Mouse (Mus musculus): ENCODE data around the gene Mprip.
A peak's percentile ranks its signal among the peaks of the same experiment; 100 is the strongest.
"Not testable (repeated sequence)": the region's sequence is repeated elsewhere in the genome, so short reads cannot be mapped to it uniquely, and the experiment has no call there.

Gene Mprip

DNA sequence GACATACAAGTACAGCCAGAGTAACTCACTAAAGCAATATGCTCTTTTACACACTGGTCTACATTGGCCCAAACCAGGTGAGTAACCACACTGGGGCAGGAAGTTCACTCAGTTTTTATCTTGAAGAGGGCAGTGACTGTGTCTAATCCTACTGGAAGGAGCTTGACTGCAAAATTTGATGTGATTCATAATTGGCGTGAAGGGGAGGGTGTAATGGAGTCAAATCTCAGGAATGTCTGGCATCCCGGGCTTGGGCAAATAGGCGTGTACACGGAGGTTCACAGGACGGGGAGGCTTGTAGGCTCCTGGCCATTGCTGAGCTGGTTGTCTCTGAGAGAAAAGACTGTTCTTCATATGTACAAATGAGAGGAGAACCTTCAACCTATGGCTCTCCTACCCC, 5.8 kb upstream of the Mprip start:
- DNase-seq = peak; percentile 78

DNA sequence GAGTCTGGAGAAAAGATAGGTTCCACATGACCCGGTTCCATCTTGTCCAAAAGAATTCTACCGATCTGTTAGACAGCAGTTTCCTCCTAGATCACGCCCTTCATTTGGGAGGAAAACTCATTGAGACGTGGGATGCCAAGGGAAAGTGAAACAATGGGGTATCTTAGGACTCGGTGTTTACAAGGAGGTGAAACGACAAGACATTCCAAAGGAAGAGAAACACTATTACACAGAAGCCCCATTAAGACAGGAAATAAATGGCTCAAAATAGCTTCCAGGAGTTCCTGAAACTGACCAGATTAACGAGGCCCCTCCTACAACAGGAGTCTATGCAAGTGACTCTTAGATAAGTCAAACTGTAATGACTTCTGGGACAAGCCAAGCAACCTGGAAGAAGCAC, 5.1 kb upstream of the Mprip start:
- DNase-seq = peak; percentile 58

DNA sequence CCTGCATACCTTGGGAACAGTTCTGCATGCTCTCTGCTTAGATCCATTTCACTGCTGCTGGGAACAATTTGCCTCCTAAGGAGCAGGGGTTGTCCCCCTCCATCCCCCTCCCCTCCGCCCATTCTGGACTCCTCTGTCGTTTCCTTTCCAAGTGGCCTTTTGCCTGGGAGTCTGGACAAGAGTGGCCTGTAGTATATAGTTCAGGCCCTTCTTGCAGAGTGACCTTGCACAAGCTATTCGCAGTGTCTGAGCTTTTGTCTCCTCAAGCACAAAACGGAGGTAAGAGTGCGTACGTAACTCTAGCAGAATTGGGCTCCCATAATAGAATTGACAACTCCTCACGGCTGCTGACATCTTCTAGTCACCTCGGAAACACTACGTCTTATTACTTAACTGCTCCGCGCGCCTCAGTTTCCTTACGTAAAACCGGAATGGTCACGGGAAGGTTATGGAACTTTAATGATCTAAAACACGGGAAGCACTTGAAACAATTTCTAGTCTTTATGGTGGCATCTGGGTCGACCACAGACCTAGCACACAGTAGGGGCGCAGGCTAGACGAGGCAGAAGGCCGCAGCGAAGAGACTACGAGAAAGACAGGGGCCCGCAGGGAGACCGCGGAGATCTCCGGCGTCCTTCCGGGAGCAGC, 620 bp downstream of the Mprip start:
- no peak for DNase-seq

DNA sequence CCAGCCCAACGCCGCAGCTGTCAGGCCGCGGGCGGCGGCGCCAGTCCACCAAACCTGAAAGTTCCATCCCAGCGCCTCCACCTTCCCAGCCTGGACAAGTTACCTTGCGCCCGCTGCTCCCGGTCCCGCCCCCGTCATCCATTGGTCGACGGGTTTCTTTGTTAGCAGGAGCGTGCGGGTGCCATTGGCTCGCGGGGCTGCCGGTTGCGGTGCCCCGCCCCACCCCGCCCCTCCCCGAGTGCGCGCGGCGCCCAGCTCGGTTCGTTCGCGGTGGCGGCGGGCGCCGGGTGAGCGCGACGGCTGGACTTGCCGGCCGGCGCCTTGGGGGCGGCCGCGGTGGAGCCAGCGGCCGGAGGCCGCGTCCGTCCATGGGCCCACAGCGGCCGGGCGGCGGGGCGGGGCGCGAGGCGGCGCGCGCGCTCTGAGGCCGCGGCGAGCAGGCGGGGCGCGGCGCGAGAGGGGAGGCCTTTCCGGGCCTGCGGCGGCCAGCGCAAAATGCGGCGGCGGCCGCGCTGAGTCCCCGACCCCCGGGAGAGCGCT, 1.2 kb downstream of the Mprip start:
- DNase-seq = peak; percentile 98

DNA sequence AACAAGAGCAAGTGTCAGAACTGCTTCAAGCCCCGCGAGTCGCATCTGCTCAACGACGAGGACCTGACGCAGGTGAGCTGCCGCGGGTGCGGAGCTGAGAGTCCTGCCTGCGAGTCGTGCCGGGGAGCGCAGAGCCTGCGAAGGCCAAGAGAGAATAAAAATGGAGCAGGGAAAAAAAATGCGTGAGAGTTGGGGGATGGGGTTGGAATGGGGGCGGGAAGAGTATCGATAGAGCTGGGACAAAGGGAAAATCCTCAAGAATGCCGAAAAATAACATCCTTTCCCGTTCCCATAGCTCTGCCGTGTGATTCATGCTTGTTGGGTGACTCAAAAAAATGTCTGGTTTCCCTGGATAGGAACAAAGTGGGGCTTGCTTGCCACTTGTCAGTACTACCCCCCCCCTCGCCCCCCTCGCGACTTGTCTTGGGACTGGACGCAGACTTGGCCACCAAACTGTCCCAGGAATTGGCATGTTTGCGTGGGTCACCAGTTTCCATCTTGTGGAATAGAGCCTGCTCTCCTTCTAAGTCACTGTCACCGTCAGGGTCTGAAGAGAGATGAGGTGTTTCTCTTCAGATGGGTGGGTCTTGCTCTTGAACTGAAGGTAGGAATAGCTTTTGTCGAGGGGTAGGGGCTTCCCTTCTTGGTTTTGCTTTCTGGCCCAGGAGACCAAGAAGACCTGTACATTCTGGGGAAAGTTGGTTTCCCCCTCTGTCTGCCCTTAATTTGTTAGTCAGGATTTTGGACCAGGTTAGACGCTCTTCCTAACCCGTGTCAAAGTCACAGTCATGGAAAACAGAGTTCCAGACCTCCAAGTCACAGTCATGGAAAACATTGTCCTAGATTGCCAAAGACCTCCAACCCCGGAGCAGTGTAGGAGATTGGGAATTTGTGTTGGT, 2.0 kb downstream of the Mprip start:
- no peak for DNase-seq

DNA sequence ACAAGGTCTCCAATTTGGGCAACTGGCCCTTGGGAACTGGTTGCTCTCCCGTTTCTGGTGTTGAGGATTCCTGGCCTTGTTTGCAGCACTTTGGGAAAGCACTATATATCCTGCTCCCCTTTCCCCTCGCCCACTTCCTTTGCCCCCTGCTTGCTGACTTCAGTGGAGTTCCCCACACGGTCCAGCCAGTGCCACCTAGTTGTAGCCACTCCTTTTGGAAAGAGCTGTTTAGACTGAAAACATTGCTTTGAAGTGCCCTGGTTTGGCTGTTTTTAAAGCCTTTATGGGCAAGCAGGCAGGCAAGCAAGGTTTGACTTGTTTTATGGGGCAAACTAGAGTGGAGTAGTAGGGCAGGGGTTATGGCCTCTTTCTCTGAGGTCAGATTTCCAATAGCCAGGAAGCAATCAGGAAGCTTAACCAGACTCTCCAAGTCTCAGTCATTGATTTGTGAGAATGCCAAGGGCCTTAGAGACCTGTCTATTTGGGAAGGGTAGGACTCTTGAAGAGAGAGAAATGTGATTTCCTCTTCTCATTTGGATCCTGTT, 2.7 kb downstream of the Mprip start:
- no peak for DNase-seq

DNA sequence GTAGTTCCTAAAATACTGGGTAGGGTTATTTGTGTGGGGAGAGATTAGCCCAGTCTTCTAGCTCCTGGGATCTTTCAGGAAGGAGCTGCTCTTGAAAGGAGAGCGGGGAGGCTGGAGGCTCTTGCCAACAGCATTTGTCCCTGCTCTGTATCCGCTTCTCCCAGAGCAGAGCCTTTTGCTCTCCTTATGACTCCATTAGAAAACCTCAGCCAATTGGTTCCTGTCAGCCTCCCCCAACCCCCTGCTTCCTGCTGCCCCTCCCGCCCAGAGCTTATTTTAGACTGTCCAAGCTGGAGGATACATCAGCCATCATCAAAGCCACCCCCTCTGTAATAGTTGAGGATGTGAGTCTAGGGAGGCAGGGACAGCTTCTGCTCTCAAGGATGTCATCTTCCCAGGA, 3.7 kb downstream of the Mprip start:
- peak; percentile 82 for DNase-seq

DNA sequence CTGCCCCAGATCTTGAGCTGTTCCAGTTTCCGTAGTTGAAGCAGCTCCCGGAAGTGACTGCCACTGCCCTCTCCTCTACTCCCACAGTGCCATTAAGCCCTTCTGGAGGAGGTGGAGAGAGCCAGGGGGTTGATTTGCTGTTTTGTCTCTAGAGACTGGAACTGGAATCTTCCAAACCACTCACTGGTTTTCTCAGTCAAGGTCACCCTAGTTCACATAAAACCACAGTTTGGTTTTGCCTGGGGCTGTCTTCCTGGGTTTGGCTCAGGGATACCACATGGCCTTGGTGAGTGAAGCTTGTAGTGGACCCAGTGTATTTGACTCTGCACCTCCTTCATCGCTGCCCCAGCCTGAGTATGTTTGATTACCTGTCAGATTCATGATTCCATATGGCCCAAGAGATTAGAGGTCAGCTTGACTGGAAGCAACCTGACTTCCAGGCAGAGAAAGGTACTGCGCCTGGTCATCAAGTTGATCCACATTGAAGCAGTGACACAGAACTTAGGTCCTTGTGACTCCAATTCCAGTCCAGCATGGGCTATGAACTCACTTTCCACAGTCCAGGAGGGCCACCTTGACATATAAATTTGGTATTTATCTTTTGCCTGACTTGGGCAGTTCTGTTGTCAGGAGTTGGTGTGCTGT, 10.1 kb downstream of the Mprip start:
- peak; percentile 32 for DNase-seq

DNA sequence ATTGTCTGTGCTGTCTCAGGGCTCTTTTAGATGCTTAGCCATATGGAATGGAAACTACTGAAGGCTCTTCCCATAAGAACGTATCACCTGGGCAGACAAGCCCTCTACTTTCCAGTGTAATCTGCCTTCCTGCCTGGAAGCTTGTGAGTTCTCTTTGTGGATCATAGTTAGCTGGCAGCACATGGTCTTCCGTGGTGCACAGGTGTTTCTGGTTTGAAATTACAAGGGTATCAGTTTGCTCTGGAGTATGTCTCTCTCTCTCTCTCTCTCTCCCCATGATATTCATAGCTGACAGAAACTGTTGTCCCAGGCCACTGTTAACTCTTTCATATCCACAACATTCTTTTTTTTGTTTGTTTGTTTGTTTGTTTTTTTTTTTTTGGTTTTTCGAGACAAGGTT, 12.9 kb downstream of the Mprip start:
- DNase-seq = no peak

DNA sequence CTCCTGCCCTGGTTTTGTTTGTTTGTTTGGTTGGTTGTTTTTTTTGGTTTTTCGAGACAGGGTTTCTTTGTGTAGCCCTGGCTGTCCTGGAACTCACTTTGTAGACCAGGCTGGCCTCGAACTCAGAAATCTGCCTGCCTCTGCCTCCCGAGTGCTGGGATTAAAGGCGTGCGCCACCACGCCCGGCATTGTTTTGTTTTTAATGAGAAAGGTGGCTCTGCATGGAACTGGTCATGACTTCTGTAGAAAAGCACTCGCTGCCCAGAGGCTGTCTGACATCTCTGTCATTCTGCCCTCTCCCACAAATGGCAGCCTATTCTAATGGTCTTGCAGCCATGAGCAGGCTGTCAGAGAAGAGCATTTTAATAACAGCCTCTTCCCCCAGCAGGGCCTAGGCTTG, 13.6 kb downstream of the Mprip start:
- DNase-seq = not testable (repeated sequence)

DNA sequence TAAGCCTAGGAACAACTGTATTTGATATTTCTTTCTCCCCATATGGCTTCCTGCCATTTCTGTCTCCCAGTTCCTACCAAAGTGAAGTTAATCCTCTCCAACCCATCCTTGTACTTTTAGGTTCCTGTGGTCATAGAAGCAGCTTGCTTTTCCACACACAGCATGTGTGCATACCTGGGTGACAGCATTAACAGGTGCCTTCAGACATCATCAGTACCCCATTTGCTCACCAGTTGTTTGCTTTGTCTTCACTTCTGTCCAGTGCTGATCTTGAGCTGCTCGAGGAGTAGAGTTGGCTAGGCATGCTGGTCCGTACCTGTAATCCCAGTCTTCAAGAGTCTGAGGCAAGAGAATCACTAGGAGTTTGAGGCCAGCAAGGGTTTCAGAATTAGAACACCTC, 16.7 kb downstream of the Mprip start:
- no peak for DNase-seq

DNA sequence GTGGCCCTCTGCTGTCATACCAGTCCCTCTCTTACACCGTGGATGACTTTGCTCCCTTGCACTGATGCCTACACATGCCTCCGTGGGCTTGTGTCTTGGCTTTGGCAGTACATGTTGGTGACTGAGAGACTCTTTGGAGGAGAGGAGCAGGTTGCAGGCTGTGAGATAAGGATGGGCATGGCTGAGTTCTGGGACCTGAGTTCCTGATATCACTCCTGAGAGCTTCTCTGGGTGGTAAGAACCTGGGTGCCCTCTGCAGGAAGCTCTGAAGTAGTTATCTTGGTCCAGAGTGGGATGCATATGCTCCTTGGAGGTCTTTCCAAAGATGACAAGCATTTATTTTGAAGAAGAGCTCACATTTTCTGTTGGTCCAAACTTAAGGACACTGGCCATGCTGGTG, 17.6 kb downstream of the Mprip start:
- no peak for DNase-seq

DNA sequence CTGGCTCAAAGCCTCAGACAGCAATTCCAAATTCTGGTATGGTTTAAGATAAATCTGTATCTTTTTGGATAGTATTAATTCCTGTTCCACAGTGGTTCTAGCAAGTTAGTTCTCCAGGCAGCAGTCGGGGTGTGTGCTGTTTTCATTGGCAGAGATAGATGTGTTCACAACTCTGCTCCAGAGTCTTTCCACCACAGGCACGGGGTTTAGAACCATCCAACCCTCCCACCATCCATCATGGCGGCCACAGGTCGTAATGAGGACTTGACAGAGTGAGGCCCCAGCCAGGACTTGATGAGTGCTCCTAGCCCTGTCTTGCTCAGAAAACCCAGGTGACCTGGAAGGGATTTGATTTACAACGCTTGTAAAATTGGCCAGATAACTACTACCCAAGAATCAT, 19.0 kb downstream of the Mprip start:
- DNase-seq = no peak

DNA sequence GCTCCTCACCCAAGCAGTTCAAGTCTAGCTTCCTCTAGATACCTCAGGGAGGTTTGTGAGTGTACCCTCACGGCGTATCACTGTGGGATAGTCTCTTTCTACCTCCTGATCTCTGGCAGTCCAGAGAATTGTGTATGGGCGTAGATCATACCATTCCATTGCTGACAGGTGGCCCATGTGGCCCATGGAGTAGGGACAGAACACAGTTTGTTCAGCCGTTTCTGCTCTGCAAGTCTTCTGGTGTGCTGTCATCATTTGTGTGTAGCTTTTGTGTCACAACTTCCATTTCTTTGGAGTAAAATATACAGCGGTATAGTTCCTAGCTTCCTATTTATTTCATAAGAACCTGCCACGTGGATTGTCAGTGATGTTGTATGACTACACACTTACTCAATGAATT, 23.9 kb downstream of the Mprip start:
- no peak for DNase-seq

DNA sequence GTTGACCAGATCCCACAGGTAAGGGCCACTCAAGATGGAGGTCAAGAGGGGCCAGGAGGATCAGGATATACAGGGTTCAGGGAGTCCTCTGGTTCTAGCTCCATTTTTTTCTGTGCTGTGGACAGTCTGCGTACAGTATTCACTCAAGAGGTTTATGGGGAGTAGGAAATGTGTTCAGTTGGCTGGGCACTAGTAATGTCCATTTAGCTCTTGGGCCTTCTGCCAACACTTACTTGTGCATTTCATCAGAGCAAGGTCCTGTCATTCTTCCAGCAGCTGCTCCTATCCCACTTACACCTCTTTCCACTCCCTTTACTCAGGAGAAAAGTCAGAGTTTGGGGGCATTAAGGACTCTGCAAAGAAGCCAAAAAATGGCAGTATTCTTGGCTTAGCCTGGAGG, 33.4 kb downstream of the Mprip start:
- DNase-seq = peak; percentile 79

DNA sequence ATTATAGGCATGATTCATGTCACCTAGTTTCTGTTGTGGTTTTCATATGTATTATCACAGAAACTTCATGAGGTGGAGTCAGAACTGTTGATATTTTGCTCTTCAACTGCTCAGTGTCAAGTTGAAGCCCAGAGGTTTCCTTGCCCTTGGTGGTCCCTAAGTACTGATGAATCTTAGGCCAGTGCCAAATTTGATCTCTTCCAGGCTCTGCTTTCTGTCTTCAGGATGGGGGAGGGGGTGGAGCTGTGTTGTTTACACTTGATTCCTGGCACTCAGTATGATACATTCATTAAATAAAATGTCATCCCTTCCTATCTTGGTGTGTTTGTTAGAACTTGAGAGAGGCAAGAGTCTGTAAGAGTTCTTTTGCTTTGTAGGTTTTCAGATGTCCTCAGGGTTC, 34.4 kb downstream of the Mprip start:
- DNase-seq = peak; percentile 39

DNA sequence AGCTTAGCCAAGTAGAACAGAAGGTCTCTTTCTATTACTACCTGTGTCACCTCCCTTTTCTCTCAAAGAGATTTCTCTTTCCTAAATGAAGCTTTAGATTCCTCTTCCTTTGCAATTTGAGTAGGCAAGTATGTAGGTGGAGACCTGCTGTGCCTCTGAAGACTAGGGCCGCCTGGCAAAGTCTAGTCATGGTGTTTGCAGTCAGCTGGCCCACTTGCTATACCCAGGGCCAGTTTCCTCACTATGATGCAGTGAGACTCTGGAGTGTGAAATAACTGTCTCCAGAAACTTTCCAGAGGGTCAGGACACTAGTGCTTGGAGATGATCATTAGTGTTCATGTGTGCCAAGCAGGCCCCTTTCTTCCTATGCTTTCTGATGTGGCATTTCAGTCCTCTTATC, 36.5 kb downstream of the Mprip start:
- no peak for DNase-seq

DNA sequence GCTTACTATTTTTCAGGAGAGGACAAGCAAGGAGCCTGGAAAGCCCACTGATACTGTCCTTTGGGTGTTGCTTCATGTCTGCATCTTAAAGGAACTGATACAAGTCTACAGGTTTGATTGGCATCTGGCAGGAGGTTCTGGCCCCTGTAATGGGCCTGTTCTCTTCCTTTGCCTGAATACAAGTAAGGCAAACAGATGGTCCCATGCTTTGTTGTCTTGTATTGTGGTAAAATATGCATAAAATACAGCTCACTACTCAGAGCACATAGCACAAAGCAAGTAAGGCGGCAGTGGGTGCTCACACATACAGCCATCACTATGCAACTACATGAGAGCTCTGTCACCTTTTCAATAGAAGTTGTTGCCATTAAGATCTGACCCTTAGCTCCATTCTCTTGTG, 39.7 kb downstream of the Mprip start:
- no peak for DNase-seq

DNA sequence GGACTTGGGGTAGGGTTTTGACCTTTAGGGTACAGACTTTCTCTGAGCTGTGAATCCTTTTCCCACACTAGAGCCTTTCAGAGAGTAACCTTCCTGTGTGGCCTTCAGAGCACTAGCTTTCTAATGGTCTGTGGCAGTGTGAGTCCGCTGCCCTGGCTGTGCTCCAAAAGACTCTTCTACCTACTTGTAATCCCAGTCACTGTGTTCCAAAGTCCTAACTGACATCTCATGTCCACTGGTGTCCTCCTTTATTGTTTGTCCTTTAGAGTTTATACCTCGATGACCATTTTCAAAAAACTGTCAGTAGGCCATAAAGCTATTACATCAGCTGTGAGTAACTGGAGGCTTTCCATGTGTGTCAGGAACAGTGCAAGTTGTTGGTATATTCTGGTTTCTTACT, 44.0 kb downstream of the Mprip start:
- DNase-seq = peak; percentile 46

DNA sequence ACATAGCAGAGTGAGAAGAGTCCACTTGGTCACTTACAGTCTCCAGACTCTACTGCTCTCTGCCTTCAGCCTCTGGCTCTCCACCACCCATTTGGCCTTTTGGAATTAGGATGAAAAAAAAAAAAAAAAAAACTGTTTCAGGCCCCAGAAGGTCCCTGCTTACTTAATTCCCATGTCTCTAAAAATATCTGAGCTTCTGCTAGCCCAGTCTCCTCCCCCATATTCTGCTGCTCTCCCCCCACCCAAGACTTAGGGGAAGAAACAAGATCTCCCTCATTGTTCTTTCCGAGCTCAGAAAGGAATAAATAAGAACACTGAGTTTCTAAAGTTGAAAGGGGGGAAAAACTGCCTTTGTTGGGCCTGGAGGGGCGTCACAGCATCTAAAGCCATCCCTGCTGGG, 46.4 kb downstream of the Mprip start:
- DNase-seq = peak; percentile 7

DNA sequence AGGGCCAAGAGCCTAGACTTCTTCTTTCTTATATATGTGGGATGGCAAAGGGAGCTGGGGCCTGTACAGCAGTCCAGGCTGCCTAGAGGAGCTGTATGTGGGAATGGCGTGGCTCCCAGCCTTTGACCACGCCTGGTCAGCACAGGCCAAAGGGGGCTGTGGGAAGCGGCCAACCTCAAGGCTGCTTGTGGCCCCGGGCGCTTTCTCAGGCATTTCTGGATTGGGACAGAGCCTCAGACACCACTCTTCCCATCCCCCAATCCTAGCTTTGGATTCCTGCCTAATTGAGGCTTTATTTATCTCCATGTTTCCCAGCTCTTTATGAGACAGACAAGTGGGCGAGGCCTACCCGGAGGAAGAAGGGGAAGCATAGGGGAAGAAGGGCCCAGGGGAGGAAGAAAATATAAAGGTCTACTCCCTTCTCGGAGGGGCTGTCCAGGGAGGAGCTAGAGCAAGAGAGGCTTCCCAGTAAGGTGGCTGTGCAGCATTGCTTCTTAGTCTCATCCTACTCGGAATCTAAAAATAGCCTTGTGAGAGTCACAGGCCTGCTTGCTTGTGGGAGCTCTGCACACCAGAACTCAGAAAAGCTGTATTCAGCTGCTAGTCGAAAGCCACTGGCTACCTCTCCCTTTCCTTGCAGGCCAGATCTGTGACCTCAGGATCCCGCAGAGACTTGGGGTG, 47.0 kb downstream of the Mprip start:
- peak; percentile 85 for DNase-seq

DNA sequence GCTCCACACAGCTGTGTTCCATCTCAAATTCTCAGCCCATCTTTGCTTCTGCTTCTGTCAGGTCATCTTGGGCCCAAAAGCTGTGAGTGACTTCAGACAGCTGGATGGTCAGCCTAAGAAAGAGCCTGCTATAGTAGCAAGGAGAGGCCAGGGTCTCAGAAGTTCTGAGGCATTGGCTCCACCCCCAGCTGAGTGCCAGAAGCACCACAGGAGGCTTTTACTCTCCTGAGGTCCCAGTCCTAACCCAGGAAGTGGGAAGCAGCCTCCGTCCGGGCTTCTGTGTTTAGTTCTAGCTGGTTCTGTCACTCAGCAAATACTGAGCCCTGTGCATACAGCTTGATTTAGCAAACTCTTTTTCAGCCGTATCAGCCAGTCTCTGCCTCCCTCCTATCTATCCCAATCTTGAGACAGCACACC, 54.3 kb downstream of the Mprip start:
- peak; percentile 81 for DNase-seq

DNA sequence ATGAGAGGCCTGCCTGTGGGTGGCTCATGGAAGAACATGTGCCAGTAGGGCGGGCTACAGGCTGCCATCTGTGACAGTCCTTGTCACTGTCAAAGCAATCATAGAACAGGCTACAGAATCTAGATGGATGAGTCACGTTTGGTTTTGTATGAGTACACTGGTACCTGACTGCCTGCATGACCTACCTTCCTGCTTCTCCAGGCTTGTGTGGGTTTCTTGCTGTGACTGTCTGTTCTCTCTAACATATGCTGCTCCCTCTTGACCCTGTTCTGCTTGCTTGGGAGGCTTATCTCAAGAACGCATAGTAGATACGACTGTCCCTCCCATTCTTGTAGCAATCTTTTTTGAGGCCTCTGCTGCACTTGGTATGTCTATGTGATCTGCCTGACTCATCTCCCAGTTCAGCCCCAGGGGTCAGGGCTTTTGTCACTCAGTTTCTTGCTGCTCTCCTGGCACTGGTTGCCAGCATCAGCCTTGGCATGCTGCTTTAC, 56.7 kb downstream of the Mprip start:
- no peak for DNase-seq

All from lung, postnatal 36 days (tissue).